Mouse (Mus musculus) WW6 (cell line): ENCODE measurements around the gene Rabl6.

Experiments used
- DNase-seq: peaks from one replicate; pipeline ENCODE4 v3.0.0-alpha.2; 2013; ENCODE audit warnings: low read depth, low spot score

Rabl6 gene

GRCm38 (mm10) chr2:25607761-25608622 lies at the start of gene Rabl6:
Gene Rabl6 (minus strand): TSS chr2:25608521.
- DNase-seq, result peak; percentile 54

- DNase-seq, result no peak
Observed at GRCm38 (mm10) chr2:25657652-25658051, 49.3 kb upstream of the Rabl6 start, which contains the start of gene Lcn5. Gene Lcn5 (plus strand): TSS chr2:25657952.

GRCm38 (mm10) chr2:25657246-25657645 lies 48.9 kb upstream of the Rabl6 start:
- no peak for DNase-seq

GRCm38 (mm10) chr2:25656691-25657090 lies 48.4 kb upstream of the Rabl6 start:
- DNase-seq, result no peak

GRCm38 (mm10) chr2:25654502-25654901 lies 46.2 kb upstream of the Rabl6 start:
- no peak for DNase-seq

GRCm38 (mm10) chr2:25652902-25653301 lies 44.6 kb upstream of the Rabl6 start, which contains the start of gene Lcn8:
Gene Lcn8 (plus strand): TSS chr2:25653120.
- no peak for DNase-seq

GRCm38 (mm10) chr2:25639890-25640289 lies 31.6 kb upstream of the Rabl6 start:
- peak; percentile 18 for DNase-seq

GRCm38 (mm10) chr2:25634046-25634445 lies 25.7 kb upstream of the Rabl6 start:
- no peak for DNase-seq

- no peak for DNase-seq
Observed at GRCm38 (mm10) chr2:25633616-25634015, 25.3 kb upstream of the Rabl6 start.

- no peak for DNase-seq
Observed at GRCm38 (mm10) chr2:25628738-25629137, 20.4 kb upstream of the Rabl6 start.

GRCm38 (mm10) chr2:25627811-25628210 lies 19.5 kb upstream of the Rabl6 start, which contains the start of gene Fcna:
Gene Fcna (minus strand): TSS chr2:25628030.
- DNase-seq, result no peak

- DNase-seq, result no peak
Observed at GRCm38 (mm10) chr2:25625986-25626385, 17.7 kb upstream of the Rabl6 start.

- peak; percentile 68 for DNase-seq
Observed at GRCm38 (mm10) chr2:25621229-25622200, 13.2 kb upstream of the Rabl6 start, which contains the start of gene Tmem141. Gene Tmem141 (minus strand): TSS chr2:25622005.

GRCm38 (mm10) chr2:25620852-25621228 lies 12.5 kb upstream of the Rabl6 start:
- DNase-seq, result no peak

GRCm38 (mm10) chr2:25620386-25620785 lies 12.1 kb upstream of the Rabl6 start:
- DNase-seq, result no peak

- no peak for DNase-seq
Observed at GRCm38 (mm10) chr2:25617578-25617977, 9.3 kb upstream of the Rabl6 start, which contains the start of gene Ccdc183. Gene Ccdc183 (minus strand): TSS chr2:25617678.

- DNase-seq, result no peak
Observed at GRCm38 (mm10) chr2:25616398-25616797, 8.1 kb upstream of the Rabl6 start.

GRCm38 (mm10) chr2:25608671-25609070 lies 350 bp upstream of the Rabl6 start:
- no peak for DNase-seq

- no peak for DNase-seq
Observed at GRCm38 (mm10) chr2:25602526-25602925, 5.8 kb downstream of the Rabl6 start.

- DNase-seq, result no peak
Observed at GRCm38 (mm10) chr2:25600037-25600436, 8.3 kb downstream of the Rabl6 start.

- no peak for DNase-seq
Observed at GRCm38 (mm10) chr2:25598749-25599148, 9.6 kb downstream of the Rabl6 start.
